Mouse (Mus musculus) thymus, postnatal 36 days (tissue): ENCODE data around the gene Gm21970.
"Not testable (repeated sequence)": the region's sequence is repeated elsewhere in the genome, so short reads cannot be mapped to it uniquely, and the experiment has no call there.

Experiments used
- DNase-seq, 2 experiments: peaks; one replicate each; pipeline ENCODE4 v3.0.0; 2022; ENCODE audit warnings: mixed read lengths in 2 of 2

Gm21970 gene

DNA sequence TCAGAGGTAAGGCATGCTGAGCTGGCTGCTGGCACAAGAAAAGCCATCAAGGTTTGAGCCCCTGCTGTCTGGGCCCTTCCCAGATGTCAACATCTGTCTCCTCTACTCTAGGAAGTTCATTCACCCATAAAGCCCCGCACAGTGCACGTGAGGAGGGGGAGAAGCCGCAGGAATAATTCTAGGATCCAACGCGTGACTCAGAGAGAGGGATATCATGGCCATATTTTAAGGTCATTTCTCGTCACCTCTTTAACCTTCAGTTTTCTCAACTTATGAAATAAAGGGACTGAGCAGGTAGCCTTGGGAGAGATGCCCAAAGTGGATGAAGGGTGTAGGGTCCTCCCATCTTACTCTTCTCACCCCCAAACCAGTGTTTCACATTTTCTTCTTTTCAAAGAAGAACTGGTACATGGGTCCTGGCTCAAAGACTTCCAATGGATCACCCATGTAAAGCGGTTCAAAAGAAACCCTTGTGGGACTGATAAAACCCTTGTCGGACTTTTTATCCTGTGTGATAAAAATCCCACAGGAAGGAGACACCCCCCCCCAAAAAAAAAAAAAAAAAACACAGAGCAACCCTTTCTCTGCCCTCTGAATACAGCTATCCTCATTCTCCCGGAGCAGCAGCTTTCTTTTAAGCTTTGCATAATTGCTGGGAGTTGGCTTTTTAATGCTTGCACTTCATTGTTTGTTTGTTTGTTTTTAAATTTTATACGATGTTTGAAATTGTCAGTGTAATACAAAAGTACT lies 13.5 kb downstream of the Gm21970 start:
- no peak for DNase-seq

DNA sequence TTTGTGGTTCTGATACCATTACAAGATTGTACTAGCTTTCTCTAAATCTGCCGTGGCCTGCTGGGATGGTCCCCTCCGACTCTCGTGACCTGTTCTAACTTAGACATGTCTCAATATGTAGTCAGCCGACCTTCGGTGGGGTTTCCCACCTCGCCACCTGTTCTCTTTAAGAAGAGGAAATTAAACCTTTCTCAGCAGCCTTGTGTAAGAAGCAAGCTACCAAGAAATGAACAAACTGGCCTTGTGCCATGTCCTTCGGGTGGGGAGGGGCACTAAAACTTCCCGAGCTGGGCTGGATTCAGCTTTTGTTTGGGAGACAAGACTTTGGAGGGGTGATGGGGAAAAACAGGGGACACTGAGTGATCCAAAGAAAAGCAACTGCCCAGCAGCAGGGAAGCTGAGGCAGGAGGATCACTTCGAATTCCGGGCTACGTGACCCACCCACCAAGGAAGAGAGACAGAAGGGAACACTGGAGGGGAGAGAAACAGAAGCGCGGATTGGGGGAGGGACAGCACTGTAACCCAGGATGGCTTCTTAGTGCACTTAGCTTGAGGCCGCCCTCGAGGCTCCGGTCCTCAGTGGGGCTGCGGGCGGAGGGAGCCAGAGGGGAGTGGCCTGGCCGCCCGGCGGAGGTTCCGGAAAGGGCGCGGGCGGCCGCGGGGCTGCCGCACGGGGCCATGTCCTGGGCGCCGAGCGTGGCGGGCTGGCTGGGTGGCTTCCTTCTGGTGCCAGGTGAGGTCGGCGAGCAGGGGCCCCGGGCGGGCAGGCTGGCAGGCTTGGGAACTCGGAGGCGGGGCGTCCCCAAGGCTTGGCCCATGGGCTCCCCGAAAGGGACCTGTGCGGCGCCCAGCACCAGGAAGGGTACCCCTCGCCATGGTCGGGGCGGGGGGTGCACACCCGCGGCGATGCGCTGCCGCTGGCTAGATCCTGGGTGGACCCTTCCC lies 14.4 kb downstream of the Gm21970 start, which contains the start of gene Il10rb:
Il10rb (plus strand) TSS at position 525 of the 945 bp plus-strand sequence.
- peak; percentile 76 to 82 for DNase-seq

DNA sequence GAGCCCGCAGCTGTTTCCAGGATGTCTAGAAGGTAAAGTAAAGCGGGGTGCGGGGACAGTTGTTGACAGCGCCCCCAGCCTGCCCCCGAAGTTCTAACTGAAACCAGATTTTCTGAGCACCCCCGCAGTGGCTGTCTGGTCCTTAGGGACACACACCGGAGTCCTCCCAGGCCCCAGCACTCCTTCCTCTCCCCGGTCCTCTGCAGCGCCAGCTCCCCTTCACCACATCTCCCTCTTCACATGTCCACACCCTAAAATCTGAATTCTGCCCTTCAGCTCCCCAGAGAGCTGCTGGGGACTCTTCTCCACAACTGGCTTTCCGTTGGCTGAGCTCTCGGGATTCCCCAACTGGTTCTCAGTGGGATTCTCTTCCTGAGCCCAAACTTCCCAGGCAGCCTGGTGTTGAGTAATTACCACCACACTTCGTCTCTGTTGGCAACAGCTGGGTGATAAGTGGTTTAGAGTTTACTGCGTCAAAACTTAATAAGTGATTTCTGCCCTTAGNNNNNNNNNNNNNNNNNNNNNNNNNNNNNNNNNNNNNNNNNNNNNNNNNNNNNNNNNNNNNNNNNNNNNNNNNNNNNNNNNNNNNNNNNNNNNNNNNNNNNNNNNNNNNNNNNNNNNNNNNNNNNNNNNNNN lies 15.2 kb downstream of the Gm21970 start:
- DNase-seq, result no peak

DNA sequence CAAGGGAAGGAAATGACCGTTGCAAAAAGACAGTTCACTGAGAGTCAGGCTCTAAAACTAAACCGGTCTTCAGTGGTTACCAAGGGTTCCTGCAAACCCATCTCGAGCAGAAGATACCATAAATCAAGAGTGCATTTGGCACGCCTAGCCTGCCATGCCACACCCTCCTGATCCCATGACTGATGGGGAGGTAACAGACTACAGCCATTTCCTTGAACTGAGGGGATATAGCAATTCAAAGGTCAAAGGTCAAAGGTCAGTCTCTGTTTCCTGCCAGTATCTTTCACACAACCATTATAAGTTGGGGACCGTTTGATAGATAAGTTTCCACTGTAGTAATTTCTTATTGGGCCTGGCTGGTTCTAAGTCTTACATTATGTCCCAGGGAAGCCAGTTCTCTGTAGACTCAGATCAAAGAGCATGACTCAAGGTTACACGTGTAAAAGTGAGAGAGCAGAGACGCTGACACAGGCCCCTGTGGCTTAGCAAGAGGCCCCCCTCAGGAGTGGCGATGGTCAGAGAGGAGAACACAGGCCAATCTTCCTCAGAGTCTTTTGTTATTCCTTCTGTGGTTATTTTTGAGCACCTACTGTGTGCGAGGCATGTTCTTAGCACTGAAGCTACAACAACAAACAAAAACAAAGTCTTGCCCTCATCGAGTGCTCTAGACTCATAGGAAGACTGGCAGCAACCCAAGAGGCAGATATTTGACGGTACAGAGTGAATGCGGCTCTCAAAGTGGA lies 21.8 kb downstream of the Gm21970 start:
- no peak for DNase-seq

DNA sequence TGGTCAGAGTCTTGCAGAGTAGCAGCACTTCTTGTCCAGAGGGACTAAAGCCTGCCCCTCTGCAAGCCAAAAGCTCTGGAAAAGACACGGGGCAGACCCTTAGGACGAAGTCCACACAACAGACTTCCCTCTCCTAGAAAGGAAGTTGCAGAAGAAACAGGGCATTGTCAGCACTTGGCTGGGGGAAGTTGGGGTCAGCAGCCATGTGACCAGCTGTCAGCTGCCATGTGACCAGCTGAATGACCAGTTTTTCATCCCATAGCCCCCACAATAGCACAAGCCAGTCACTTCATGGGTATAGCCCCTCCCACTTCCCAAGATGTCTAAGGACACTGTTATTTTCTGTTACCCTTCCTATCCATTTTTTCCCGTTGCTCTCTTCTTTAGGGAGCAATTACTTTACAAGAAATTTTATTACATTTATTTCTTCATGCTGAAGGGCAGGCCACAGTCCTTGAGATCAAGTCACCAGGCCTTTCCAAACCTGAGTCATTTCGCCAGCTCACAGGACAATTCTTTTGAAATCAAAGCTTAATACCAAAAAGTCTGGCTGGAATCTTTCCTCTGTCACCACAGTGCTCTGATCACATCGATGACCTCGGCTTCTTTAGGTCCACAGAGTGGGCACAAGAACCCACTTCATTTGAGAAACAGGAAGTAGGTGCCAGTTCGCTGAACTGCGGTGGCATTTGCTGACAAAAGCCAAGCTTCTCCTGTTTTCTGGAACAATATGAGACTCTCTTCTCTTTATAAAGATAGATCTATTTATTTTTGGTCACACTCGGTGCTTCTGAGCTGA lies 24.1 kb downstream of the Gm21970 start:
- no peak for DNase-seq

DNA sequence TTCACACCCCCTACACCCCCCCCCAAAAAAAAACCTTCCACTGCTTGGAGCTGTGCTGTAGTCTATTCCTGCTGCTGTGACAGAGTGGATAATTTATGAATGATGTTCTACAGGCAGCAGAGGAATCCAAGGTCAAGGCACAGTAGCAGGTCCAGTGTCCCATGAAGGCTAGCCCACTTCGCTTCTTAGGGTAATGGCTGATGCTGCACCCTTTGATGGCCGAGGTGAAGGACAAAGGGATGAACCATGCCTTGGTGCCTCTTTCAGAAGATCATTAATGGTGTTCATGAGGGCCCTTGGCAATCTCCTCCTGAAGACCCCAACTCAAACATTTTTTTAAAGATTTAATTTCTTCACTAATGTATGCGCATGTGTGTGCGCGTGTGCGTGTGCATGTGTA lies 24.8 kb downstream of the Gm21970 start:
- DNase-seq, result no peak

DNA sequence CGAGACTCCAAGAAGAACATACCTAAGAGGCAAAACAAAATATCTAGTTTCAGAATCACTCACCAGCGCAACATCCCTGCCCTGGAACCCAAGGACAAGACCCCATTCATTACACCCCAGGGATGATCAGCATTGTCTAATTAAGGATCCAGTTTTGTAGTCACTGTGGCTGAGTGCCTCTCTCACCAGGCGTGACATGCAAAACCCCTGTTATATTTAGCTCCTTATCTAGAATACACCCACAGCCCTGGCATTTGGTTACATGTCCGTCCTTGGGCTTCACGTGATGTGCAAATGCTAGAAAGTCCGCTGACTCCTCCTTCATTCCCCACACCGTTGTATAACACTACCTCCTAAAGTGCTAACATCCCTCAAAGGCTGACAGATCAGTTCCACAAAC lies 25.4 kb downstream of the Gm21970 start:
- DNase-seq, result no peak

DNA sequence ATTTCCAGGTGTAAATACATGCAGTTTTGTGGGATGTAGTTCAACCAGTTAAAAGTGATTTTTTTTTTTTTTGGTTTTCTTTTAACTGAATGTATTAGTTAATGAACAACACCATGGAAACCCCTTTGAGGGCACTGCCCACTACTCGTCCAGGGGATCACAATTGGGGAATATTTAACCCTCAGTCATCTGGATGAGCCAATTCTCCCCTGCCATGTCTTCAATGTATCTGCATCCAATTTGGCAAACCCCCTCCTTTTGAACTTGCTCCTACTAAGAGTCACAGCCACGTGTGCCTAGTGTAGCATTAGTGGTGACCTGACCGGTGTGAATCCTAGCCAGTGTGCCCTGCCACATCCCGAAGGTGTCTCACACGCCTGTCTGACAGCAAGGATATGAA lies 27.0 kb downstream of the Gm21970 start:
- no peak for DNase-seq

DNA sequence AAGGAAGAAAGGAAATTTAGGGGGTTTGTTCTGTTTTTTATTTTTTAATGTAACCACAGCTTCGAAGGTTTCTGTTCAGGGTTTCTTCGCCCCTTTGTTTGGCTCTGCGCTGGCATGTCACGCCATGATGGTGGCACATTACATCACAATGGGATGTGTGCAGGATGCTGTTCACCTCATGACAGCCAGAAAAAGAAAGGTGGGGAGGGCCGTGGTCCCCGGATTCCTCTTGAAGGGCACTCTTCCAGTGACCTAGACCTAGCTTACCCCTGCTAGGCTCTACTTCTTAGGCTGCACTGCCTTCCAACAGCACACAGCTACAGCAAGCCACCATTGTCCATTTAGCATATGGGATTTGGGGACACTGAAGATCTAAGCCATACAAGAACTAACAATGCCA lies 34.3 kb downstream of the Gm21970 start:
- no peak for DNase-seq

DNA sequence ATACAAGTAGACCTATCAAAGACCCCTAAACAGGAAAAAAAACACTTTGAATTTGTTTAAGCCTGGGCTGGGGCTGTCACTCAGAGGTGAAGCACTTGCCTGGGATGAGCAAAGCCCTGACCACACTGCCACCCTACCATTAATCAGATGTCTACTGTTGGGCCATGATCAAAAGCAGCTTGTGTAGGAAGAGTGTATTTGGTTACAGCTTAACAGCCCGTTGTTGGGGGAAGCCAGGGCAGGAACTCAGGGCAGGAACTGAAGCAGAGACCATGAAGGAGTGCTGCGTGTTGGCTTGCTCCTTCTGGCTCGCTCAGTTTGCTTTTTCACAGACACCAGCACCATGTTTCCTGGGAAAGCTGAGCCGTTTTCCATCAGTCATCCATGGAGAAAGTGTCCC lies 35.1 kb downstream of the Gm21970 start:
- no peak for DNase-seq

DNA sequence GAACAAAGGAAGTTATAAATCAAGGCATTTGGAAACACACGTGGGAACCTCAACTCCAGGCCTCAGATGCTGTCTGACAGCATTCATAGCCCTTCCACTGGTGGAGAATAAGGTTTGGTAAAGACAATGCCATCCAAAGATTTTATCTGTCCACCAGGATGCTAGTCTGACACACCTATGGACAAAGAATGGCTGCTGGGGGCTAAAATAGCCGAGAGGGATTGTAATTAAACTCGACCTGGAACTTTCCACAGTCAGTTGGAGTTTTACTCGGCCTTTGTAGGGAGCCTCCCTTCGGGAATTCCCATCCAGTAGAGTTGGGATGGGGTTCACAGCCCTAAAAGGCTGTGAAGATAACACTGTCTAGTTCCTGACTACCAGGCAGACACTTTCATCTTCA lies 35.9 kb downstream of the Gm21970 start:
- no peak for DNase-seq

DNA sequence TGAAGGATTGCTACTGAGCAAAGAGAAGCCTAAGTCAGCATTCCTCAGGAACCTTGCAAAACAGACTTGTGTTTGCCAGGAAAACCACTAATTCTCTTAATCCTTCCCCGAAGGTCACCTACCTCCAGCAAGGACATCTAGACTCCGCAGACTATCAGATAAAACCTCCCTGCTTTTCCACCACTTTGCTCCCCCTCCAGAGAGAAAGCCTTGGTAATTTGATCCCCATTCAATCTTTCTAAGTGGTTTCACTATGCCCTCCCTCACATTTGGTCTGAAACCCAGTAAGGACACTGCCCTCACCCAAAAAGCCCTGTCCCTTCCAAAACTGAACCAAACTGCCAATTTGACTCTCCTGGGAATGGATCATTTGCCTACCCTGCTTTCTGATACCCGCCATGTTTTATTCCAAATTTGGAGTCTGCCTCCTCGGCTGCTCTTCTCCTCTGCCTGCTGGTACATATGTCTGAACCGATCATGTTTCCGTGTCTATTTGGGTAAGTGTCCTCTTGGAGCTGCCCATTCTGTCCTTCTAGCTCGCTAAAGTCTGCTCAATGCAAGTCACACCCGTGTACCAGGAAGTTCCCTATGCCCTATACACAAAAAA lies 36.8 kb downstream of the Gm21970 start:
- DNase-seq, result no peak

DNA sequence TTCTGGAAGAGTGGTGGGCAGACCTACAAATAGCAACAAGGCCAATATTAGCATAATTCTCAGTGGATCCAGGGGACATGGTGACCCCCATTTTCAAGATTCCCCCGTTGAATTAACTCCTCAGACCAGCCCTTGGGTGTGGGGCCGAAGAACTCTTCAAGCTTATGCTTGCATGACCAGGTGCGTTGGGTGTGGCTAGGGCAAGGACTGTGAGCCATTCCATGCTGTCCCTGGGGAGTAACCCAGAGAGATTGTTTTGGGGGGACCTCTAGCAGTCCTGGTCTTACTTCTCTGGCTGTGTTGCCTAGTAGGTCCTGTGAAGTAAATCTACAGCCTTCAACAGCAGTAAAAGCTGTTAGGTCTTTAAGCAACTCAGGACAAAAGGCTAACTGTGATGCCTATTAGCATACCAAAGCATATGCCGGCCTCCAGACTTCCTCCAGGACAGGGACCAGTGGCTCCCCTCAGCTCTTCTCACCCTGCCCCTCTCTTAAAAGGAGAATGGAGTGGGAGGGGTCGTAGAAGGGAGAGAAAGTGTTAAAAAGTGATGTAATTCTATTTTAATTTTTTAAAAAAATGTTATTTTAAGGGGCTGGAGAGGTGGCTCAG lies 41.3 kb downstream of the Gm21970 start:
- no peak for DNase-seq

DNA sequence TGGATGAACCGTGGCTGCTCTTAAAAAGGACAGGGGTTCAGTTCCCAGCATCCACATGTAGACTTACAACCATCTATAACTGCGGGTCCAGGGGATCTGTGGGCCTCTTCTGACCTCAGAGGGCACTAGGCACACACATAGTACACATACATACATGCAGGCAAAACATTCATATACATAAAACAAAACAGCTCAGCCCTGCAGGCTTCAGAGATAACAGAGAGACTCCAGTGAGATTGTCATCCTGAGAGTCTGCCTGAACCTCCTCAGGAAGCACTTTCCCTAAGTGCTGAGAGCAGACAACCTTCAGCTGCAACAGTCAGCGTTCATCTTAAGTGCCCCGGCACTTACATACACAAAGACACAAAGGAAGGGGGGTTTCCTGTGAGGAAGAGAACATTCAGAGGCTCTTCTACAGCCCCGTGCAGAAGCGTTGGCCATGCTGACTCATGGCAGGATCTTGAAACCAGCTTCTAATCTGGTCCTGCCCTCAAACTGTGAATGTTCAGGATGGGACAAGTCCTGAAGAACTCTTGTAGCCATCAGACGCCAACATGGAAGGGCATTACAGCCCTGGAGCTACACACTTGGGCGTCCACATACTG lies 41.9 kb downstream of the Gm21970 start:
- DNase-seq, result peak; percentile 50 to 64

DNA sequence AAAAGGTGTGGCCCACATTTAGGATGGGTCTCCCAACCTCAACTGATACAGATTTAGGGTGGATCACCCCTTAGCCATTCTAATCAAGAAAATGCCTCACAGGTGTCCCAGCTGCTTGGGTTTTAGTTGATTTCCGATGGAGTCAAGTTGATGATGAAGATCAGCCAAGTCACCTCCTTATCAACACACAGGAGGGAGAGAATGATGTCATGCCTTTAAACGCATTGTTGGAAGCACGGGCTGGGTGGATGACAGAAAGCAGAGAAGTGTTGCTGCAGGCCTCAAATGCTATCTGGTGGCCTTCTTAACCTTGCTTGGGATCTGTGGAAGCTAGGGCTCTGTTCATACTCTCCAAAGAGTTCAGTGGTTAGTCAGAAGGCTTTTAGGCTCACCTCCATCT lies 42.6 kb downstream of the Gm21970 start:
- DNase-seq, result no peak

DNA sequence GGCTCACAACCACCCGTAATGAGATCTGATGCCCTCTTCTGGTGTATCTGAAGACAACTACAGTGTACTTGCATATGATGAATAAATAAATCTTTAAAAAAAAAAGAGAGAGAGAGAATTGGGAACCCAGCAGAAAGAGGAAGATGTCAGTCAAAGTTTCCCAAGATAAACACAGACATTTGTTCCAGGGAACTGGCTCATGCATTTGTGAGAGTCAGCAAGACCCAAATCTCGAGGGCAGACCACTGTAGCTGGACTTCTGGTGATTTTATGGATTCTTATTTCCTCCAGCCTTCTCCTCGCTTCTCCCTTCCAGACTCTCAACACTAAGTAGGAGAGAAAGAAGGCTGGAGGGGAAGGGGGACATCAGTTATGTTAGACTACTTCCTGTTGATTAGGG lies 46.6 kb downstream of the Gm21970 start:
- no peak for DNase-seq

DNA sequence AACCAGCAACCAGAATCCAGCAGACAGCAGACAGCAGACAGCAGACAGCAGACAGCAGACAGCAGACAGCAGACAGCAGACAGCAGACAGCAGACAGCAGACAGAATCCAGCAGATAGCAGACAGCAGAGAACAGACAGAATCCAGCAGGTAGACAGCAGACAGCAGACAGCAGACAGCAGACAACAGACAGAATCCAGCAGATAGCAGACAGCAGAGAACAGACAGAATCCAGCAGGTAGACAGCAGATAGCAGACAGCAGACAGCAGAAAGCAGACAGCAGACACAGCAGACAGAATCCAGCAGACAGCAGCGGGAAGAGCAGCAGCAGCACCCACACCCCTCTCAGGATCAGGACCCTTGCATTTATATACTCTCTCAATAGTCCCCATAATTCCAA lies 47.1 kb downstream of the Gm21970 start:
- DNase-seq, result not testable (repeated sequence)

DNA sequence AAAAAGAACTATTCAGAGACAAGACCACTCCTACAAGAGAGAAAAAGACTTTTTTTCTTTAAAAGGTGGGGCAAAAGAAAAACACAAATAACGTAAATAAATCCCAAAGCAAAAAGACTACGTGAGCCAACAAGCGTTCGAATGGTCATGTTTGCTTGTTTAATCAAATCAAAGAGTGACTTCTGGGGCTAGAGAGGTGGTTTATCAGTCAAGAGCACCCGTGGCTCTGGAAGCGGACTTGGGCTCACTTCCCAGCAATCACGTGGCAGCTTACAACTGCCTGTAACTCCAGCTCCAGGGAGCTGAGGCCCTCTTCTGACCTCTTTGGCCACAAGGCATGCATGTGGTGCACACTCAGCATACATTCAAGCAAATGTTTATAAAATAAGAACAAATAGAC lies 49.8 kb downstream of the Gm21970 start:
- DNase-seq, result no peak

DNA sequence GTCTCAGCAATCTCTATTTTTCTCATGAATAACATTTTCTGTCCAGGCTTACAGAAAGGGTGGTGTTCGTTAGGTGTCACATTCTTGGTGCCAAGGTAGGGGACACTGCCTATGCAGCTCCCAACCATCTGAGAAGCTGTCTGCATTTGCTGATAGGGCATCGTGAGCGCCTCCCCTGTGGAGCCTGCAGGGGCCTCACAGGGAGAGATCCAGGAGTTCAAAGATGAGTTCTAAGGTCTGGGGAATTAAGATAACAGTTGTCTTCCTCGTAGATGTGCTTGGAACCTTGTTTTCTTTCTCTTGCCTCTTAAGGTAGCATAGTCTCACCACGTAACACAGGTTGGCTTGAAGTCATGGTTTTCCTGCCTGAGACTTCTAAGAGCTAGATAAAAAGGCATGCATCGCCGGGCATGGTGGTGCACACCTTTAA lies 50.3 kb downstream of the Gm21970 start:
- peak; percentile 45 to 46 for DNase-seq

DNA sequence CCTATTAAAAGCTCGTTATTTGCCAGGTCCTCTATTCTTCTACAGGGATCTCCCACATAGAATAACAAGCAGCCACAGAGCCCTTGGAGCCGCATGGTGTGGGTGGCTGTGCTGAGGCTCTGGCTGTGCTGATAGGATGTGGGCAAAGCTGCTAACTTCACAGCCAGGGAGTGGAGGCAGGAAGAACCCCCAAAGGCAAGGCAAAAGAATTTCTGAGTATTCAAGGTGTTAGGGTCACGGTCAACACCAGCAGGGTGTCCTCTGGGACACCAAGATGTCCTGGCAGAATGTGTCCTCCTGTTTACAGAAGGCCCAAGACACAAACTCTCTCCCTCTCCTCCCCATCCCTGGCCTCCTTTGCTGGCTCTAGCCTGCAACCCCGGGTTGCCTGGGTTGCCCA lies 50.9 kb downstream of the Gm21970 start:
- peak; percentile 66 to 80 for DNase-seq
